Mouse (Mus musculus) liver, postnatal 0 days (tissue): ENCODE measurements around the gene Ostn.

ENCODE experiments used
- CTCF ChIP-seq: sonication (generic); IDR thresholded peaks from 2 replicates; pipeline ENCODE4 v1.5.1; 2016; ENCODE audit warnings: antibody characterized with exemption, low read depth
- EP300 ChIP-seq: IDR thresholded peaks from 2 replicates; pipeline ENCODE4 v1.6.1; 2016; ENCODE audit warnings: antibody characterized with exemption, low read depth, mild to moderate bottlenecking

GRCm38 (mm10) chr16:27396951-27397350, 89.7 kb downstream of the Ostn start:
- TF ChIP-seq EP300 (no peak), CTCF (no peak)
